Mouse (Mus musculus) lung, embryonic 16.5 days (tissue): Measurements from ENCODE around the gene Pola1. TPM values are rescaled to one million over a fixed set of nuclear protein-coding genes. Genes with fewer than 3 reads are reported as not detected.
A peak's percentile ranks its signal among the peaks of the same experiment; 100 is the strongest.

Experiments used
- ATAC-seq: fragments of 200-750 bp; cut with Nextera tagmentation; 2 replicates; pipeline ENCODE4 v1.8.0; 2017; ENCODE audit warnings: low read depth, mild to moderate bottlenecking, moderate library complexity
- H3K27ac ChIP-seq: fragments of 300-500 bp; sonication (generic); 2 replicates; pipeline ENCODE4 v1.5.1; 2014; ENCODE audit warnings: mild to moderate bottlenecking, control low read depth, low read length
- H3K27me3 ChIP-seq: fragments of 300-500 bp; sonication (generic); 2 replicates; pipeline ENCODE4 v1.6.1; 2014; ENCODE audit warnings: low read depth, low read length, mixed read lengths; ENCODE audit not compliant: control insufficient read depth, insufficient read depth
- H3K36me3 ChIP-seq: fragments of 300-500 bp; sonication (generic); 2 replicates; pipeline ENCODE4 v1.6.1; 2014; ENCODE audit warnings: low read length; ENCODE audit not compliant: control insufficient read depth, insufficient read depth
- H3K4me1 ChIP-seq: fragments of 300-500 bp; sonication (generic); replicated peaks from 2 replicates; pipeline ENCODE4 v1.6.1; 2014; ENCODE audit warnings: low read length, mixed read lengths; ENCODE audit not compliant: control insufficient read depth, insufficient read depth
- H3K4me2 ChIP-seq: fragments of 300-500 bp; sonication (generic); 2 replicates; pipeline ENCODE4 v1.6.1; 2014; ENCODE audit warnings: low read depth, low read length, control low read depth
- H3K4me3 ChIP-seq: fragments of 300-500 bp; sonication (generic); 2 replicates; pipeline ENCODE4 v1.5.1; 2014; ENCODE audit warnings: mild to moderate bottlenecking, low read length, control low read depth
- H3K9ac ChIP-seq: fragments of 300-500 bp; sonication (generic); 2 replicates; pipeline ENCODE4 v1.6.1; 2014; ENCODE audit warnings: low read length, control low read depth
- H3K9me3 ChIP-seq: fragments of 300-500 bp; sonication (generic); 2 replicates; pipeline ENCODE4 v1.6.1; 2016; ENCODE audit warnings: low read length; ENCODE audit not compliant: control insufficient read depth
- WGBS: fragments of 180-500 bp; shearing (Covaris S2); extraction: QIAGEN DNeasy Blood & Tissue Kit; methylation state at CpG from one replicate; pipeline ENCODE4 v1.1.7; 2014; 5-methylcytosine and 5-hydroxymethylcytosine counted together
- polyA plus RNA-seq: library from polyadenylated mRNA; unstranded; fragments of >200 nt; fragmentation: Nextera tagmentation; extraction: Ambion mirVana; gene quantifications from 2 replicates; pipeline ENCODE4 v1.2.1, GENCODE M21; 2015

Gene Pola1
- polyA plus RNA-seq: 22.4 and 22.7 TPM in 2 replicates

DNA sequence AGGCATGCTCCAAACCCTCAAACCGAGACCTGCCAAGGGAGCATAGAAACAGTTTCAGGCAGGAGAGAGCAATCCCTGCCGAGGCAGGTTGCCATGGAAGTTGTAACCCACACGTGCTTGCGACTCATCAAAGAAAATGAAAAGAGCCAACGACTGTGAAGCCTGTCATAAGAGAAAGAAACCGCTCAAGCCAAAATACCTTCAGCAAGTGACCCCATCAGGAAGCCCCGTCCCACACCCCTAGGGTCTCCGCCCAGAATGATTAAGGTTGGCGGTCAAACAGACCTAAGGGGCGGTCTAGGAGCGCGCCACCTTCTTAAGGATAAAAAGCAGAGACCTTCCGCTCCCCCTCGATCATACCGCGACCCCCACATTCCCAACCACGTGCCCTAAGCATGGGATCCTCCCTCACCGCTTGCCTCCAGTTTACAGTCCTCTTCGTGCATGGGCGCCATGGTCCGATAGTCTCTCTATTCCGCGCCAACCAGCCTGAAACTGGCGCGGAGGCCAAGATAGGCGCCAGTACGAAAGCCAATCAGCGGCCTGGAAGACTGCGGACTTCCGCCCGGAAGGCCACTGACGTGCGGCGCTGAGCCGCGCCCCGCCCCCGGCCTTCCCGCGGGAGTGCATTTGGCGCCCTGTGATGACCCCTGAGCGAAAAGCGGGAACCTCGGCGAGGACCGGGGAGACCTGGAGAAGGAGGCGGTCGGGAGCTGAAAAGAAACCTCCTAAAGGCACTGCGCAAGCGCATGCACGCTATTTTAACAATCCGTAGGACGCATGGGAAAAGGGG, at the start of gene Pola1:
TSS of gene Pola1 (minus strand) at position 499 of the 793 bp plus-strand sequence.
- H3K4me2 ChIP-seq: peak within 1 kb of the TSS; percentile 66
- peak; percentile 99 for ATAC-seq
- peak within 1 kb of the TSS; percentile 52 for H3K27ac ChIP-seq
- WGBS: 13% methylated on average over 52 of the region's 53 CpGs
- no peaks in the 10 kb centered on the region for H3K9me3 ChIP-seq
- no peaks in the 10 kb centered on the region for H3K27me3 ChIP-seq
- H3K4me3 ChIP-seq: peak within 1 kb of the TSS; percentile 67
- H3K36me3 ChIP-seq: no peaks in the 10 kb centered on the region
- peaks cover 2% of the 10 kb centered on the region; the same call in 1 of the 2 replicates for H3K4me1 ChIP-seq
- H3K9ac ChIP-seq: peak within 1 kb of the TSS; percentile 66

DNA sequence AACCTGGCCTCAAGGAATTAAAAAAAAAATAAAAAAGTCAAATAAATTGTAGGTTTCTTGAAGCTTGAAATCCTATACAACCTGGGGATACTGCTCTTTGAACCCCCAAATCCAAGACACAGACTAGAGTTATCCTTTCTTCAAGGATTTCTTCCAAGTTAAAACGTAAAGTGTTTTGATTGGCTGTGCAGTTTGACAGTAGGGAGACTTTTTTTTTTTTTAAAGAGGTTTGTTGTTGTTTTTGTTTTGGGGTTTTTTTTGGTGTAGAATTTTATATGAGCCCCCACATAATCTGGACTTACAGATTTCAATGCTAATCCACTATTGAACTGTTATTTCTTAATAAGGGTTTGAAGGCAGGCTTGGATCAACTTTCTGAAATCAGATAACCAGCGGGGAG, 44.3 kb upstream of the Pola1 start:
- H3K4me3 ChIP-seq: no peak overlapping the region; the same call in 1 of the 2 replicates
- no peak overlapping the region for H3K4me2 ChIP-seq
- no peak overlapping the region for H3K9ac ChIP-seq
- H3K9me3 ChIP-seq: no peaks in the 10 kb centered on the region
- H3K36me3 ChIP-seq: no peaks in the 10 kb centered on the region
- no peak overlapping the region for H3K27ac ChIP-seq
- no peaks in the 10 kb centered on the region for H3K27me3 ChIP-seq
- ATAC-seq: no peak
- H3K4me1 ChIP-seq: no peaks in the 10 kb centered on the region
- 55% methylated on average over 2 of the region's 2 CpGs for WGBS

DNA sequence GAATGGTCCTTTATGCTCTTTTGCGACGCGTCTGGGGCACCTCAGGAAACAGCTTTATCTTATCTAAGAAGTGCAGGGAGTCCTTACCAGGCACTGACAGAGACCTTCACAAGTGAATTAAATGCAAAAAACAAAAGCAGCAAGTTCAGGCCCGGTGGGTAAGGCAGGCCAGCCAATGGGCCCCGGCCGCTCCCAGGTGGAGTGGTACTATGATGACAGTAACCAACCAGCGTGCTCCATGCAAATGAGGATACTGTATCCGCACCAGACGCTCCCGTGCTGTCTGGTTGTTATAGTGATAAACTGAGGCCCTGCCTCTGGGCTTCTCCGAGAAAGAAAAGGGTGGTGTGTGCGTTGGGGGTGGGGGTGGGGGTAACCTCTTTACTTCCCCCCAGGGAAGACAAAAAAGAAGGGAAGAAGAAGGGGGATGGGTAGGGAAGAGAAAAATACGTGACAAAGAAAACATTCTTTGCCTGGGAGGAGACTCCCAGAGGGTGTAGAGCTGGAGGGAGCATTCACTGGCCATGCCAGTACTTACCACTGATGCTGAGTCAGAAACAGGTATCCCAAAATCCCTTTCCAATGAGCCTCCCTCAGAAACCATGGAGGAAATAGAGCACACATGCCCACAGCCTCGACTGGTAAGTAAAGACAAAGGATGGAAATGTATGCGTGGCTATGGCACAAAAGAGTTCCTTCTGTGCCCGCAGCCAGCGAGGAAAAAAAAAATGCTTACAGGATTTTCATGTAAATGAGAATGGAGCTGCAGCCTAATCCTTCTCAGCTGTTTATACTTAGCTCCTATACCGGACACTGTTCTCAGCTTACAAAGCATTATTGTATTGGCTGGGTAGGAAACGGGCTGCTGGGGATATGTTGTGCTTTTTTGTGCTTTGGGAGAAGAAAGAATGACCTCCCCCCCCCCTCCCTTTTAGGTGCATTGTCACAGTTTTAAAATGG, 43.2 kb upstream of the Pola1 start:
- Histone ChIP-seq H3K4me3 (peak overlapping the region; percentile 36), H3K27me3 (no peaks in the 10 kb centered on the region), H3K9me3 (no peaks in the 10 kb centered on the region), H3K36me3 (no peaks in the 10 kb centered on the region), H3K27ac (no peak overlapping the region), H3K4me2 (peak overlapping the region; percentile 56), H3K4me1 (no peaks in the 10 kb centered on the region), H3K9ac (no peak overlapping the region)
- WGBS: 13% methylated on average over 19 of the region's 19 CpGs
- ATAC-seq: peak; percentile 99

DNA sequence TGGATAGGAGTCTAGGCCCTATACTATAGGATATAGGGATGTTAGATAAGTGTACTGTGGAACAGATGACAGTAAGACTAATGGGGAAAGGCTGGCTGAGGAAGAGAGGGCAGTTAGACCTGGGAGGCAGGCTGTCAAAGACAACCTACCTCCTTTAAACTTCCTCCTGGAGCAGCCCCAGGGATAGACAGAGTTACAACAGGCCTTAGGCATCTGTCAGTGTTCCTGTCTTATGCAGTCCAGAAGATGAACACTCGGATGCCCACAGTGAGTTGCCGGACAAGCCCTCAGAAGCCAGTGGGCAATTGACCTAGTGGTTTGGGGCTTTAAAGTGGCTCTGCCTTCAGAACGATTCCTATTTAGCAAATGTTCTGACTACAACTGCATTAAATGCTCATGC, 42.5 kb upstream of the Pola1 start:
- H3K27ac ChIP-seq: no peak overlapping the region
- H3K4me1 ChIP-seq: no peaks in the 10 kb centered on the region
- H3K4me3 ChIP-seq: peak overlapping the region; percentile 36
- no peaks in the 10 kb centered on the region for H3K36me3 ChIP-seq
- ATAC-seq: no peak
- H3K27me3 ChIP-seq: no peaks in the 10 kb centered on the region
- no peaks in the 10 kb centered on the region for H3K9me3 ChIP-seq
- 34% methylated on average over 3 of the region's 3 CpGs for WGBS
- H3K4me2 ChIP-seq: peak overlapping the region; percentile 56
- H3K9ac ChIP-seq: no peak overlapping the region

DNA sequence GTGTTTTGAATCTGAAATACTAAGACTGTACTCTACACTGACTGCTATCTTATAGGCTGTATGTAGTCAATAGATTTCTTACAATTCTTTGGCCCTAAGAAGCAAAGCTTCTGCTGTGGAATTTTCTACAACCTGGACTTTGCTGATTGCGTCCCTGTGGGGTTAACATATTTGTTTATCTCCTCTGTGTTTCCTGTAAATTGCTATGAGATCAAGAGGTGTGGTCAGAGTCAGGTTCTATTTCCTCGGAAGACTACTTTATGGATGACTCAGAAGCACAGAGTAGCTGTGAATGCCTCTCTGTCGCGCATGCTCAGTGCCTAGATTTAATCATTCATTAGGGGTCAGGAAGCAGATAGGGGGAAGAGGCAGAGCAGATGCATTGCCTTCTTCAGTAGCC, 32.8 kb upstream of the Pola1 start:
- no peak for ATAC-seq
- no peaks in the 10 kb centered on the region for H3K27me3 ChIP-seq
- H3K9ac ChIP-seq: no peak overlapping the region
- H3K9me3 ChIP-seq: no peaks in the 10 kb centered on the region
- H3K4me3 ChIP-seq: no peak overlapping the region
- H3K27ac ChIP-seq: no peak overlapping the region
- 65% methylated on average over 4 of the region's 4 CpGs for WGBS
- no peaks in the 10 kb centered on the region for H3K36me3 ChIP-seq
- no peaks in the 10 kb centered on the region for H3K4me1 ChIP-seq
- no peak overlapping the region for H3K4me2 ChIP-seq

DNA sequence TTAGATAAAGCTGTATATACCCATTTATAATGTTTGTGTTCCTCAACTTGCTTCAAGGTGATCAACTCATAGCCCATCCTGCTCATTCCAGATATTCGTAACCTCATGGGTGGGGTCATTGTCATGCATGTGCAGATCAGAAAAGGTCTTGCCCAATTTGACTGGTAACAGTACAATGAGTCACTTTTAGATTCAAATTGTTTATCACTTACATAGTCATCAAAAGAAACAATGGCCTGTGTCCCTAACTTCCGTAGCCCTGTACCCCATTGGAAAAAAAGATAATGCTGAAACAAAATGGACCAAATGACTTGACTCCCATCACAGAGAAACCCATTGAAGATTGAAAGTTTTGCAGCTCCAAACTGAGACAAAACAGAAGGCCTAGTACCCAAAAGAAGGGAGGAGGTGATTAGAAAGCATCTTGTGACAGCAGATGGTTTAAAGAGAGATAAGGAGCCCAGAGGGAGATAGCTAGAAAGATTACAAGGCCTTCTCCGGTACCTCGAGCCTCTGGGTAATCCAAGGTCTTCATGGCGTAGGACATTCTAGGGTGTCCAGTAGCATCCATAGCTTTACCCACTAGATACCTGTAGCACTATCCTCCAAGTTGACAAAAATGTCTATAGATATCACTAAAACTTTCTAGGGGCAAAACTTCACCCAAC, 32.1 kb upstream of the Pola1 start:
- no peak overlapping the region for H3K27ac ChIP-seq
- H3K27me3 ChIP-seq: no peaks in the 10 kb centered on the region
- no peak for ATAC-seq
- no peak overlapping the region for H3K4me3 ChIP-seq
- 73% methylated on average over 5 of the region's 5 CpGs for WGBS
- H3K4me1 ChIP-seq: no peaks in the 10 kb centered on the region
- no peak overlapping the region for H3K9ac ChIP-seq
- no peaks in the 10 kb centered on the region for H3K9me3 ChIP-seq
- H3K36me3 ChIP-seq: no peaks in the 10 kb centered on the region
- H3K4me2 ChIP-seq: no peak overlapping the region

DNA sequence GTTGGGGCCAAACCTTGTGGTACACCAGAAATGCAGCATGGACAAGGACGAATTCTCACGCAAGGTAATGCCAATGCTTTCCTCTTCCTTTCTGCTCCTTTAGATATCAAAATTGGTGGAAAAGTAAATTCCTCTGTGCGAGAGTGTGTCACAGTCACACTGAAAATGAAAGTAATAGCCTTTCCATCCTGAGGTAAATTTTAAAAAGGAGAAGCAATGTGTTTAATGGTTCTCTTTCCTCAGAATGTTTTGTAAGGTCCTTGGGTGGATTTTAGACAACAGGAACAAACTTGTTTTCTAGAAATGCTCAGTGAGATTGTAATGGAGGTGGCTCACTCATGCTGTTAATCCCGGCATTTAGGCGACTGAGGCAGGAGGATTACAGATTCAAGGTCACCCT, 23.2 kb upstream of the Pola1 start:
- Histone ChIP-seq H3K27ac (no peak overlapping the region), H3K27me3 (no peaks in the 10 kb centered on the region), H3K36me3 (no peaks in the 10 kb centered on the region), H3K4me3 (no peak overlapping the region), H3K4me1 (no peaks in the 10 kb centered on the region), H3K9ac (no peak overlapping the region), H3K4me2 (no peak overlapping the region), H3K9me3 (no peaks in the 10 kb centered on the region)
- WGBS: 74% methylated on average over 5 of the region's 5 CpGs
- ATAC-seq: no peak

DNA sequence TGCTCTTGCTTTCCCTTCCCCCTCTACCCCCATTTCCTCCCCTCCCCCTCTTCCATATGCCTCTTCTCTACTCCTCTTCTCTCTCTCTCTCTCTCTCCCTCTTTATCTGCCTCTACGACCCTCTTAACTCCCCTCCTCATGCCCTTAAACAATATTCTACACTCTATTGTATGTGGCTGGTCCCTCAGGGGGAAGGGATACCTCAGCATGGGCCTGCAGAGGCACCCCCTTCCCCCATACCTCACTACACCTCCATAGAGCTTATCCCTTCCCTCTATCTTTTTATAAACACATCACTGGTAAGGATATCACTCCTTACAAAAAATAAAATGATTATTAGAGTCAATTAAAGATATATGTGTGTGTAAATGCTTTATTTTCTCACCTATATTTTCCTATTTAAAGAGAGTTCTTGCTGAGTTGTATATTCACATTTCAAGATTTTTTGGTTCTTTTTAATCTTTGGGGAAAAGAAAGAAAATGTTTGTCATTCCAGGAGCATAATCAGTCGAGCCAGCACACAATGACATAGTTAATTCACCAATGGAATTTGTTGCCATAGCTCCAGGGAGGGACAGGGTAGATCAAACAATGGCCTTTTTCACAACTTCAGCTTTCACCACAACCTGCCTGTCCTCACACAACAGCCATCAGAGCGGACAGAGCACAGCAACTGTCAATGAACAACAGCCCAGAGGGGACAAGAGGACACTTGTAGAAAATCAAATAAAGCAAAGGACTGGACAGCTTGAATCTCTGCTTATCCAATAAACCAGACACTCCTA, 22.5 kb upstream of the Pola1 start, which contains the start of gene Pcyt1b:
TSS of gene Pcyt1b (plus strand) at position 646 of the 785 bp plus-strand sequence.
- H3K27me3 ChIP-seq: no peaks in the 10 kb centered on the region
- H3K4me1 ChIP-seq: no peaks in the 10 kb centered on the region
- H3K9ac ChIP-seq: no peak within 1 kb of the TSS
- H3K36me3 ChIP-seq: no peaks in the 10 kb centered on the region
- no peak within 1 kb of the TSS for H3K27ac ChIP-seq
- no peaks in the 10 kb centered on the region for H3K9me3 ChIP-seq
- no peak within 1 kb of the TSS for H3K4me3 ChIP-seq
- no peak within 1 kb of the TSS for H3K4me2 ChIP-seq
- ATAC-seq: no peak
- WGBS: 31% methylated on average over 3 of the region's 3 CpGs
